Mouse (Mus musculus) left cerebral cortex, adult 18-20 months (tissue): Measurements from ENCODE around the gene Gatad2a. TPM values are rescaled to one million over a fixed set of nuclear protein-coding genes. Genes with fewer than 3 reads are reported as not detected.
A peak's percentile ranks its signal among the peaks of the same experiment; 100 is the strongest.

ENCODE experiments used
- DNase-seq, 2 experiments: peaks; one replicate each; pipeline ENCODE4 v3.0.0; 2021 to 2022; ENCODE audit warnings: low spot score in 2 of 2, mixed read lengths in 1 of 2
- total RNA-seq, 2 experiments: library from RNA; stranded (reverse); gene quantifications; 2 replicates each; pipeline ENCODE4 v1.2.3; 2021

Gatad2a gene
- total RNA-seq, 2 experiments from 2014 or later = 28.7 TPM

DNA sequence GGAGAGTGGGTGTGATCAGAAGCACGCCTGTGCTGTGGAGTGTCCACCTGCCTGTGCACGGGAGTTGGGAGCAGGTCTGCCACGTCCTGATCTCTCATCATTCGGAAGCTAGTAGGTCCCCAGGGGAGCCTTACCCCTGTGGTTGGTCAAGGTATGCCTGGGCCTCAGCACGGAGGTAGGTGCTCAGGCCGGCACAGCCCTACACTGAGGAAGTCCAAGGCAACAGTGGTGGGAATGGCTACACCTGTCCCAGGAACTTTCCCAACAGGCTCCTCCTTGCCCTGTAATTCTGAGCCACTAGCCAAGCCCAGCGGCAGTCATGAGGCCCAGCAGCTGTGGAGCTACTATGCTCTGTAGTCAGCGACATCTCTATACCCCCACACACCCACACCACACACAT lies 116.5 kb downstream of the Gatad2a start:
- no peak for DNase-seq

DNA sequence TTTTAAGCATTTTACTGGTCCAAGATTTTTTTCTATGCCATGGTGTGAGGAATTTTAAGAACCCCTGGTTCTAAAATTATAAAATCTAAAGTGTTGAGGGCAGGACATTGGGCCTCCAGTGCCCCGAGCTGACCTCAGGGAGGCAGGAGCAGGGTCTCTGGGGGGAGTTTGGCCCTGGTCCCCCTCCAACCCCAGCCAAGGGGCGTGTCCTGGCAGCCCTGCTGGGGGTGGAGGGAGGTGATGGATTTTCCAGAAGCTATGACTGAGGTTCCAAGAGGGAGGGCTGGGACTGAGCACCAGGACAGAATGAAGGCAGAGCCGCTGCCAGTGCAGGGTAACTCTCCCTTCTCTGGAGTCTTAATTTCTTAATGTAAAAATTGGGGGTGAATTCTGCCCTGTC lies 118.2 kb downstream of the Gatad2a start:
- no peak for DNase-seq

DNA sequence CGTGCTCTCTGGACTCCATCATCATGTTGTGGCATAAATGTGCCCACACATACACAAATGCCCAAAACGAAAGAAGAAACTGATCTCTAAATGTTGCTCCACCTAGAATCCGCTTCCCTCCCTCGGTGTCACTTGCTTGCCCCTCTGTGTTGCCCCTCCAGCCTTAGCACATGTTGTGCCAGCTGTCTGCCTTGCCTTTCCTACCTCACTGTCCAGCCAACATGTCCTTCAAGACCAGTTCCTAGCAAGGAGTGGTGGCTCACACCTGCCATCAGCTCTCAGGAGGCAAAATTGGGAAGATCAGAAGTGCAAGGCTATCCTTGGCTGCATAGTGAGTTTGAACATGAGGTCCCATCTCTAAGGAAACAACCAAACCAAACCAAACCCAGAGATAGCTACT lies 118.8 kb downstream of the Gatad2a start:
- DNase-seq = no peak

DNA sequence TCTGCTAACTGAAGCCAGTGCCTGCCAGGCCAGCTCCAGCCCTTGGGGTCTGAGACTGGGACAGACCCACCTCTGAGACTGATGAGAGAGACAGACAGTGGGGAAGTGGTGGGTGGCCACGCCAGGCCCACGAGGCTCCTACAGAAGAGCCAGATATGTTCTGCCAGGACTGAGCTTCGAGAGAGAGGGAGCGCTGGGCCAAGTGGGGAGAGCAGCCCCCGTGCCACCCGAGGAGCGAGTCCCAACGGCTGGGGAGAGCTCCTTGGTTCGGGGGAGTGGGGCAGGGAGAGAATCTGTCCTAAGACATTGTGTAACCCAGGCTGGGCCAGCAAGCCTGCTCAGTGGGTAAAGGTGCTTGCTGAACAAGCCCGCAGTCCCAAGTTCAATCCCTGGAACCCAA lies 119.2 kb downstream of the Gatad2a start:
- no peak for DNase-seq

DNA sequence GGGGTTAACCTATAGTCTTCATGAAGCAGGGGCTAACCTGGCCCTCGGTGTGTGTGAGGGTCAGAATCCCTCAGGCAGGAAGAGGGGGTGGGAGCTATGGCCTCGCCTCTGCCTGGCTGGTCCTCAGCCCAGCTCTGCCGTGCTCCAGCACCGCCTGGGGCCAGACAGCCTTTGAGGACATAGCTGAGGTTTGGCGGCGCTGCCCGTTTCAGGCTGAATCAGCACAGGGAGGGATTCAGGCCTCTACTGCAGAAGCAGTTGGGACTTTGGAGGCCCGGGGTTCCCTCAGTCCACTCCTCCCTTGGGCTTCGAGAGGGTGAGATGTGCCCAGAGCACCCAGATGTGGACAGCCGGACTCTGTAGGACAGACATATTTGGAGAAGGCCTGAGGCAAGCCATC lies 120.1 kb downstream of the Gatad2a start:
- DNase-seq = no peak

DNA sequence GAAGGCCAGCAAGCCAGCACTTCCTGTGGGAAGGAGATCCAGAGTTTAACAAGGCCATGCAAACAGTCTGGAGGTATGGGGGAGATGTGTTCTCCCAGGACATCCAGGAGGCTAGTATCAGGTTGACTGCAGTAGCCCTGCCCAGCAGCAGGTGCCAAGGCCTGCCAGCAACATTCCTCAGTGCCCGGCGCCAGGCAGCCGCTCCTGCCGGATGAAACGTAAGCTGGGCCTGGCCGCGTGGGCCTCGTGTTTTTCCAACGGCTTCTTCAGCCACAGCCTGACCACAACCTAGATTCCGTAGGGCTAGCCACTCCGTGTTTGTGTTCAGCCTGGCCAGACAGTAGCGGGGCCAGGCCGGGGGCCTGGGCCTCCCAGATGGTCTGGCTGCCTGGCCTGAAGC lies 121.5 kb downstream of the Gatad2a start:
- DNase-seq = no peak

DNA sequence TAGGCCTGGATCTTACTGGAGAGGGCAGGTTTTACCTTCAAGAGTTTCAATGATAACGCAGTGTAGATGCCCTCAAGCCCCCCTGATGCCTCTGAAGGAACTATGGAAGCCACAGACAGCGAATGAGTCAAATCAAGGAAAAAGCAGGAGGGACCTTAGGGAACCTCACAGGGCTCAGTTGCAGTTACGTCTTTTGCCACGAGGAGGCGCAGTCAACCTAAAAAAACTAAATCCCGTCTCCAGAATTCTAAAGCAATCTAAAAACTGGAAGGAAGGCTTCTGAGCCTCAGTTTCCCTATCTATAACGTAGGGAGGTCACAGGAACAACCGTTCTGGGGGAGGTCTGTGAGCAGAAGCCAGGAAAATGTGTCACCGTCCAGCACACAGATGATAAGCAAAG lies 122.0 kb downstream of the Gatad2a start:
- peak; percentile 65 to 72 for DNase-seq

DNA sequence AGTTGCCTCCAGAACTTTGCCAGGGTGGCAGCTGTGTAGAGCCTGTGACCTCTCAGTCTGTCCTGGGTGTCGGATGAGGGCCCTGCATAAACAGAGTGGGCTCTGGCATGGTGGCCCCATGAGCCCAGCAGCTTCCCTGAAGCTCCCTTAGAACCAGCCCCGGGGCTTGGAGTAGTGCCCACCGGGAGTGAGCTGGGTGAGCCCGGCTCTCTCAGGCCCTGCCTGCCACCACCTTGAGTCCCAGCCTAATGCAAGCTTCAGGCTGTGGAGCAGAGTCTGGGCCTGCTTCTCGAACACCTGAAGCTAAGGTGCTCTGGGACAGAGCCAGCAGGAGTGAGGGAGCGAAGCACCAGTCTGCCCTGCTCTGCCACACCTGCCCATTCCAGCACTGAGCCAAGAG lies 125.3 kb downstream of the Gatad2a start:
- no peak for DNase-seq

DNA sequence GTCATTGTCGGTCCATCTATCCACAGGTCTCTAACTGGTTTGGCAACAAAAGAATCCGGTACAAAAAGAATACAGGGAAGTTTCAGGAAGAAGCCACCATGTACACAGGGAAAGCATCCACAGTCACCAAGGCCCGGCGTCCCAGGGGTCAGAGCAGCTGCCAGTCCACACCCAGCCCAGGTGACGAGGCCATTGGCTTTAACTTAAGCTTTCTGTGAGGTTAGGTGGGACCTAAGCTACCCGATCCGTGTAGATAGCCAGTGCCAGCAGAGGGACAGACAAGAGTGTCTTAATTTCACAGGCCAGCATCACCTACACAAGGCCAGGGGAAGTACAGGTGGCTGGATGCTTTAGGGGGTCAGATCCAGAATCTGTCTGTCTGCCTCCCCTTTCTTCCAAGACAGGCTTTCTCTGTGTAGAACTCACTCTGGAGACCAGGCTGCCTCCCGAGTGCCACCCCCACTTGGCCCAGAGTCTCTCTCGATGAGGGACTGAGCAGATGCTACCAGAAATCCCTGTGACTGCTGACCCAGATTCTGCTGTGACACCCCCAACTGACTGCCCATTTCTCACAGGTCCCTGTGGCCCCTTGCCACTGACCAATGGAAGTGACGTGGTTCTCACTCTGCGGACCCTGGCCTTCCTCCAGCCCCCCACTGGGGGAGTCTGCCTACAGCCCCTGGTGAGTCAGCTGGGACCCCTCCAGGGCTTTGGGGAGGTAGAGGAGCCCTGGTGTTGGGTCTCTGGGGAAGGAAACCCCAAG lies 126.0 kb downstream of the Gatad2a start:
- no peak for DNase-seq

DNA sequence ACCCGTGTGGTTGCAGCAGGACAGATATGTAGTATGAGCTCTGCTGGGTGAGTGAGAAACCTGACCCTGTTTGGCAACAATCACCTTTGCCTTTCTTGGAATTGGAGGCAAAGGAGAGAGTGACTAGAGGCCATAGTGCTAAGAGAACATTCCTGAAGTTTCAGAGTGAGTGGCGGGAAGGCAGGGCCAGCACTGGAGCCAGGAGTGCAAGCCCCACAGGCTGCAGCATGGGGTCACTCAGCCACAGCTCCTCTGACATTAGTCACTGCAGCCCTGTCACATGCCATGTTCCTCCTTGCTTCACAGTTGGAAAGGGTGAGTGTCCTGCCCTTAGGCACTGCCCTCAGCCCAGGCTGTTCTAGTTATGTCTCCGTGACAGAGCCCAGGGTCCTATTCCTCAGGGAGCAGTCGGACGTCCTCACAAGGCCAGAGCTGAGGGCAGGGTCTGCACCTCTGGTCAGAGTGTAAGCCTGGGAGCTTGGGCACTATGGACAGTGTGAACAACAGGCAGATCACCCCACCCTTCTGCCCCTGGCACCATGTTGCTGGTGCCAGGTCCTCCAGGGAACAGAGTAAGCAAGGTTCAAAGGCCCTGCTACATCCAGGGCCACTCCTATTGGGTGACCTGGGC lies 128.4 kb downstream of the Gatad2a start:
- DNase-seq = no peak

DNA sequence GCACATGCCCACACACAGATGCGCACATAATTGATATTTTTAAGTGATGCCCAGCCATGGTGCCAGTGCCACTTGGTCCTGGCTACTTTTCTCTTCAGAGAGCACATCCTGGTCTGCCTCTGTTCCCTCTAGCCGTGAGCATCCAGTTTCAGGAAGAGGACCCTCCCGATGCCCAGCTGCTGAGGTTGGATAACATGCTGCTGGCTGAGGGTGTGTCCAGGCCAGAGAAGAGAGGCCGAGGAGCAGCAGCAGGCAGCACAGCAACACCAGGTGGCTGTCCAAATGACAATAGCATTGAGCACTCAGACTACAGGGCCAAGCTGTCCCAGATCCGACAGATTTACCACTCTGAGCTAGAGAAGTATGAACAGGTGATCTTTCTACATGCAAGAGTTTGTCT lies 132.0 kb downstream of the Gatad2a start:
- DNase-seq = no peak

DNA sequence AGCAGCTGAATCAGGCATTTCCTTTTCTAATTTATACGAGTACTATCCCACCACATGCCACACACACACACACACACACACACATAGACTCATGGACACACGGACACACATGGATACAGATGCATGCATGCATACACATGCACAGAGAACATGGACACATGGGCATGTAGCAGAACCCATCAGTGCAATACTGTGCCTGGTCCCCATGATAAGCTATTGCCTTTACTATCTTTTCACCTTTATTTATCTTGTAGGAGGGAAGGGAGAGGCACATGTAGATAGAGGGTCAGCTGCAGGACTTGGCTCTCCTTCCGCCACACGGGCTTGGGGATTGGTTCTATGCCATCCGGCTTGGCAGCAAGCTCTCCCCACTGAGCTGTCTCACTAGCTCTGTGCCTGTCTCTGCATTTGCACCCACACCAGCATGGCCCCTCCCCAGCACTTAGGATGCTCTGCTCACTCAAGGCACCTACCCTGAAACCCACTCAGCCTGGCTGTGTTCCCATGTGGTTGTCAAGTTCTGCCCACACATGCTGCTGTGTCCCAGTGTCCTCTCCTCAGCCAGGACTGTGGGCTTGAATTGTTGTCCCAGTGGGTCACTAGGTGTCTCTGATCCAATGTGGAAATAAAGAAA lies 132.7 kb downstream of the Gatad2a start:
- peak in 1 of 2 experiments; percentile 47 for DNase-seq

DNA sequence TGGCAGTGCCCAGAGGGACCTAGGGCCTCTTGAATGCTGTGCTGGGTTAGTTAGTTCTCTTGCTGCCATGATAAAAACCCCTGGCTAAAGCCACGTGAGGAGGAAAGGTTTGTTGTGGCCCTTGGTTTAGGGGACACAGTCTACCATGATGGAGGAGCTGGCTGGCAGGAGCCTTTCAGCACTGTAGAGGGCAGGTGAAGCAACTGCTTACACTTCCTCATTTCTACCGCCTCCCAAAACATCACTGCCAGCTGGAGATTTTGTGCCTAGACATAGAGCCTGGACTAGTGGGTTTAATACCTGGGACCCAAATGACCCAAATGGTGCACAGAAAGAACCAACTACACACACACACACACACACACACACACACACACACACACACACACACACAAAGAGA lies 134.9 kb downstream of the Gatad2a start:
- DNase-seq = no peak

DNA sequence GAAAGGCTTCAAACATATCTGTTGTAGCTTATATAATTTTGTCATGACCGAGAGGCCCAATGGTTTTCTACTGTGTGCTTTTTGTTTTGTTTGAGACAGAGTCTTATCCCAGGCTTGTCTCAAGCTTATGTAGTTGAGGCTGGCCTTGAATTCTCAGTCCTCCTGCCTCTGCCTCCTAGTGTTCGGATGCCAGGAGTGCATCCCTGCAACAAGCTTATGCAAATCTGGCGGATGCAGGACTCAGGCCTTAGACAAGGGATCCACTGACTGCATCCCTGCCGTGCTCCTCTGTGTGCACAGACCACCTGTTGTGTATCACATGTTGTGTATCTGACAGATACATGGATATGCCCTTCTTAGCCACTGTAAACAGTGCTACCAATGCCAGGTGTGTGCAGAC lies 135.4 kb downstream of the Gatad2a start:
- no peak for DNase-seq

Other genes starting within 250 kb of the Gatad2a start
- 1 to 10 TPM; 2.6 to 5.1 TPM for gene Zfp963, start 246.4 kb downstream of the Gatad2a start, total RNA-seq
- gene Gm20422, start 221.5 kb downstream of the Gatad2a start, total RNA-seq = 1 to 10 TPM in 1 of 2 experiments, not detected in 1; 1.3 TPM
- 10 to 100 TPM; 36.2 to 36.4 TPM for gene Atp13a1, start 205.2 kb downstream of the Gatad2a start, total RNA-seq
- gene Zfp866, start 205.2 kb downstream of the Gatad2a start, total RNA-seq = 10 to 100 TPM; 26.6 to 27.8 TPM
- 10 to 100 TPM in 1 of 2 experiments, 1 to 10 TPM in 1; 9.0 to 12.8 TPM for gene Gmip, start 187.7 kb downstream of the Gatad2a start, total RNA-seq
- gene Lpar2, start 174.0 kb downstream of the Gatad2a start, total RNA-seq = under 1 TPM; 0.59 to 0.60 TPM
- 10 to 100 TPM; 14.1 to 17.8 TPM for gene Pbx4, start 163.9 kb downstream of the Gatad2a start, total RNA-seq
- gene Cilp2, start 108.7 kb downstream of the Gatad2a start, total RNA-seq = under 1 TPM; 0.33 to 0.59 TPM
- not detected for gene Tssk6, start 94.2 kb downstream of the Gatad2a start, total RNA-seq
- 100 to 1,000 TPM; 148 to 155 TPM for gene Ndufa13, start 93.8 kb downstream of the Gatad2a start, total RNA-seq
- gene Yjefn3, start 93.7 kb downstream of the Gatad2a start, total RNA-seq = 10 to 100 TPM; 28.3 to 30.7 TPM
- 10 to 100 TPM; 67.6 to 69.9 TPM for gene Mau2, start 46.4 kb upstream of the Gatad2a start, total RNA-seq
- gene Sugp1, start 46.4 kb upstream of the Gatad2a start, total RNA-seq = 10 to 100 TPM; 46.8 to 47.1 TPM
- 1 to 10 TPM; 3.6 to 4.2 TPM for gene Tm6sf2, start 76.5 kb upstream of the Gatad2a start, total RNA-seq
- gene Hapln4, start 87.1 kb upstream of the Gatad2a start, total RNA-seq = 100 to 1,000 TPM in 1 of 2 experiments, 10 to 100 TPM in 1; 97.9 to 111 TPM
- gene Ncan, start 124.5 kb upstream of the Gatad2a start, total RNA-seq = 100 to 1,000 TPM; 137 to 145 TPM
- 10 to 100 TPM; 23.7 to 25.5 TPM for gene Nr2c2ap, start 134.9 kb upstream of the Gatad2a start, total RNA-seq
- 10 to 100 TPM; 11.7 to 14.9 TPM for gene Rfxank, start 142.8 kb upstream of the Gatad2a start, total RNA-seq
- gene Borcs8, start 143.1 kb upstream of the Gatad2a start, total RNA-seq = 10 to 100 TPM; 47.7 to 48.0 TPM
- gene Mef2b, start 143.3 kb upstream of the Gatad2a start, total RNA-seq = not detected
- gene Tmem161a, start 176.0 kb upstream of the Gatad2a start, total RNA-seq = 10 to 100 TPM; 45.2 to 46.2 TPM
- 10 to 100 TPM; 36.0 to 37.8 TPM for gene Slc25a42, start 215.9 kb upstream of the Gatad2a start, total RNA-seq
- 100 to 1,000 TPM in 1 of 2 experiments, 10 to 100 TPM in 1; 97.3 to 109 TPM for gene Sugp2, start 237.8 kb upstream of the Gatad2a start, total RNA-seq
- gene Armc6, start 238.1 kb upstream of the Gatad2a start, total RNA-seq = 10 to 100 TPM; 37.0 to 42.1 TPM